Mouse (Mus musculus) lung, adult 2 months (tissue): Measurements from ENCODE around the gene Vps8.

Experiments used
- CTCF ChIP-seq: fragments of 200-500 bp; IDR thresholded peaks from 2 replicates; pipeline ENCODE4 v1.5.1; 2011; ENCODE audit warnings: mild to moderate bottlenecking, low read length, control low read depth; ENCODE audit not compliant: insufficient read depth
- POLR2A ChIP-seq: fragments of 200-500 bp; IDR thresholded peaks from 2 replicates; pipeline ENCODE4 v1.6.1; 2011; ENCODE audit warnings: low read depth, mild to moderate bottlenecking, control low read depth, low read length, borderline replicate concordance; ENCODE audit errors: extremely low read depth

- peak; percentile 91 for TF ChIP-seq CTCF
- no peak for TF ChIP-seq POLR2A
Measured at GRCm38 (mm10) chr16:21488413-21488812, 65.5 kb downstream of the Vps8 start.
